Mouse (Mus musculus) intestine, embryonic 14.5 days (tissue): Measurements from ENCODE around the gene Ccer2. TPM values are rescaled to one million over a fixed set of nuclear protein-coding genes. Genes with fewer than 3 reads are reported as not detected.

Experiments used
- ATAC-seq: fragments of 200-750 bp; cut with Nextera tagmentation; replicated peaks from 2 replicates; pipeline ENCODE4 v1.8.0; 2017; ENCODE audit warnings: low read depth, moderate number of reproducible peaks, moderate TSS enrichment, moderate library complexity; ENCODE audit not compliant: low FRiP score, low TSS enrichment
- DNase-seq: peaks from one replicate; pipeline ENCODE4 v3.0.0-alpha.2; 2018; ENCODE audit warnings: low spot score
- H3K27ac ChIP-seq: fragments of 300-500 bp; sonication (generic); 2 replicates; pipeline ENCODE4 v1.5.1; 2014; ENCODE audit warnings: low read depth, mild to moderate bottlenecking, control low read depth
- H3K27me3 ChIP-seq: fragments of 300-500 bp; sonication (generic); replicated peaks from 2 replicates; pipeline ENCODE4 v1.6.1; 2014; ENCODE audit warnings: low read length, control low read depth; ENCODE audit not compliant: control insufficient read depth, insufficient read depth
- H3K36me3 ChIP-seq: fragments of 300-500 bp; sonication (generic); 2 replicates; pipeline ENCODE4 v1.6.1; 2014; ENCODE audit warnings: low read length, control low read depth; ENCODE audit not compliant: control insufficient read depth, insufficient read depth
- H3K4me1 ChIP-seq: fragments of 300-500 bp; sonication (generic); replicated peaks from 2 replicates; pipeline ENCODE4 v1.6.1; 2014; ENCODE audit warnings: low read length, control low read depth, mixed read lengths; ENCODE audit not compliant: control insufficient read depth, insufficient read depth
- H3K4me2 ChIP-seq: fragments of 300-500 bp; sonication (generic); 2 replicates; pipeline ENCODE4 v1.6.1; 2014; ENCODE audit warnings: low read length
- H3K4me3 ChIP-seq: fragments of 300-500 bp; sonication (generic); 2 replicates; pipeline ENCODE4 v1.5.1; 2014; ENCODE audit warnings: low read depth, low read length, control low read depth, mixed read lengths
- H3K9ac ChIP-seq: fragments of 300-500 bp; sonication (generic); 2 replicates; pipeline ENCODE4 v1.6.1; 2014; ENCODE audit warnings: mild to moderate bottlenecking, low read length
- H3K9me3 ChIP-seq: fragments of 300-500 bp; sonication (generic); 2 replicates; pipeline ENCODE4 v1.6.1; 2016; ENCODE audit warnings: low read length, control low read depth; ENCODE audit not compliant: control insufficient read depth
- WGBS: fragments of 180-500 bp; shearing (Covaris S2); extraction: QIAGEN DNeasy Blood & Tissue Kit; methylation state at CpG from one replicate; pipeline ENCODE4 v1.1.7; 2014; 5-methylcytosine and 5-hydroxymethylcytosine counted together
- polyA plus RNA-seq: library from polyadenylated mRNA; unstranded; fragments of >200 nt; fragmentation: Nextera tagmentation; extraction: Ambion mirVana; gene quantifications from 2 replicates; pipeline ENCODE4 v1.2.1, GENCODE M21; 2014

The Ccer2 gene
- polyA plus RNA-seq, 1 experiment from 2014 or later, result not detected

DNA sequence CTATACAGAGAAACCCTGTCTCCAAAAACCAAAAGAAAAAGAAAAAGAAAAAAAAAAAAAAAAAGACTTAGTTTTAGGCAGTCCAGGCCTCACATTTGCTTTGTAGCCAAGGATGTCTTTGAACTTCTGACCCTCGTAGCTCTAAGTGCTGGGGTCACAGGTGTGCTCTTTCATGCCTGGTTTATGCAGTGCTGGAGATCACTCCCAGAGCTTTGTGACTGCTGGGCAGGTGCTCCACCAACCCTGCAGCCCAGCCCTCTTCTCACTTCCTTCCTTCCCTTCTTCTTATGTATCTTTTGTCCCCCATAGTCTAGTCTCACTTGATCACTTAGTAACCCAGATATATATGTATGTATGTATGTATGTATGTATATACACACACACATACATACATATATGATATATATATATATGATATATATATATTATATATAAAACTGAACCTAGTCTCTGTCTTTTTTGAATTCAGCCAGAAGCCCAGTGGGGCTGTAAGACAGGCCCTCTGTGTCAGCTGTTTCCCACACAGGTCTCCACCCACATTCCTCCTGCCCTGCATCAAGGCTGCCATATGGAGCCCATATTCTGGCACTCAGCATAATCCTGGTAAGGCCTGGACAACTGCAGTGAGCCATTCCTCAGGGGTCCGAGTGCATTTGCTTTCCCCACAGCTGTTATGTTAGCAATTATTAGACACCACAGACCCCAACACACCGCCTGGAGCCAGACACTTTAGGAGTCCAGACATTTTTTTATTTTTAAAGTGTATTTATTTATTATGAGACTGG is 35.0 kb upstream of the Ccer2 start:
- Histone ChIP-seq H3K27ac (no peak overlapping the region), H3K4me1 (peaks cover 3% of the 10 kb centered on the region; the same call in 1 of the 2 replicates), H3K27me3 (no peaks in the 10 kb centered on the region), H3K4me3 (no peak overlapping the region), H3K4me2 (no peak overlapping the region), H3K9me3 (0 out of 2 replicates have a peak, but pooled peaks cover 2% of the 10 kb centered on the region), H3K36me3 (0 out of 2 replicates have a peak, but pooled peaks cover 4% of the 10 kb centered on the region), H3K9ac (no peak overlapping the region)
- 74% methylated on average over 3 of the region's 3 CpGs for WGBS
- ATAC-seq (no peak), DNase-seq (no peak)

DNA sequence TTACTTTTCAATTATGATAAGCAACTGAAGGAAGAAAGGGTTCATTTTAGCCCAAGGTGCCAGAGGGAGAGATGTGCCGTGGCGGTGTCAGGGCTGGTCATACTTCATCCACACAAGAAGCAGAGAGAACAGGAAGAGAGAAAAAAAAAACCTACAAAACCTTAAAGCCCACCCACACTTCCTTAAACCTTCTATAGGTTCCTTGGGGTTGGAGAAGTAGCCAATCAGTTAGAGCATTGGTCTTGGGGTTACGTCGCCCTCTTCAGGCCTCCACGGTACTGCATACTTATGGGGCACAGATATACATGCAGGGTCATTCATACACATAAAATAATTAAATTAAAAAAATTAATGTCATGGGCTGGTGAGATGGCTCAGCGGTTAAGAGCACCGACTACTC is 33.9 kb upstream of the Ccer2 start:
- H3K4me1 ChIP-seq, result 0 out of 2 replicates have a peak, but pooled peaks cover 3% of the 10 kb centered on the region
- H3K4me3 ChIP-seq, result no peak overlapping the region
- H3K27me3 ChIP-seq, result no peaks in the 10 kb centered on the region
- H3K36me3 ChIP-seq, result 0 out of 2 replicates have a peak, but pooled peaks cover 7% of the 10 kb centered on the region
- ATAC-seq (no peak), DNase-seq (no peak)
- H3K27ac ChIP-seq, result no peak overlapping the region
- H3K9me3 ChIP-seq, result 0 out of 2 replicates have a peak, but pooled peaks cover 2% of the 10 kb centered on the region
- no peak overlapping the region for H3K9ac ChIP-seq
- no peak overlapping the region for H3K4me2 ChIP-seq
- WGBS, result 90% methylated on average over 7 of the region's 7 CpGs

DNA sequence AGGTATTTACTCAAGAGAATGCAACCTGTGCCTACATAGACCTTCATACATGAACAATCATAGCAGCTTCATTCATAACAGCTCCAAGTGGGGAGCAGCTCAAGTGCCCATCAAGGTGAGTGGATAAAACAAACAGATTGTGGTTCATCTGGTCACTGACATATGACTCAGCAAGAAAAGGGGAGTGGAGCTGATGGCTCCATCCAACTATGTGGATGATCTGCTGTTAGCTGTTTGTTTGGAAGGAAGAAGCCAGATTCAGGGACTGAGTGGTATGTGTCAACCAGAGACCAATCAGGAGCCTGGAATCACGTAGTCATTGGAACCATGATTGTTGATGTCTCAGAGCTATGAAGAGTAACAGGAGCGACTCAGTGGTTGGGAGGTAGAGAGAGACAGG is 31.4 kb upstream of the Ccer2 start:
- DNase-seq, result no peak
- H3K4me3 ChIP-seq, result no peak overlapping the region
- H3K27me3 ChIP-seq, result no peaks in the 10 kb centered on the region
- 0 out of 2 replicates have a peak, but pooled peaks cover 7% of the 10 kb centered on the region for H3K36me3 ChIP-seq
- WGBS, result 94% methylated on average over 2 of the region's 2 CpGs
- no peak for ATAC-seq
- no peak overlapping the region for H3K4me2 ChIP-seq
- H3K9ac ChIP-seq, result no peak overlapping the region
- H3K4me1 ChIP-seq, result no peaks in the 10 kb centered on the region
- H3K9me3 ChIP-seq, result 0 out of 2 replicates have a peak, but pooled peaks cover 2% of the 10 kb centered on the region
- no peak overlapping the region for H3K27ac ChIP-seq

DNA sequence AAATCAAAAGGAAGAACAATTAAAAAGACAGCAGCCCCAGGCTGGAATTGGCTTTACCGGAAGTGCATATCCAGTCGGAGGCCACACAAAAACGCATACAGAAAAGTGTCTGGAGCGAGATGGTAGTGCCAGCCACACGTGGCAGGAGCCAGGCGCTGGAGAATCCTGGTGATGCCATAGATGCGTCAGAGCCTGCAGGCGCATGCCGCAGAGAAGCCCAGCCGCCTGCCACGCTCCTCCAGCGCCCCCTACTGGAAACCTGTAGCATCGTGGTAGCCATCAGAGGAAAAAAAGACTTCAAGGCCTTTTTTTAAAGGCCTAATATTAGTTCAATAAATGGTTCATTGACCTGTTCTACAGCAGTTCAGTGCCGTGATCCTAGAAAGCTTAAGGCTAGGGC is 29.4 kb upstream of the Ccer2 start:
- ATAC-seq (peak; percentile 49), DNase-seq (peak; percentile 90)
- no peak overlapping the region for H3K4me3 ChIP-seq
- no peak overlapping the region for H3K27ac ChIP-seq
- no peaks in the 10 kb centered on the region for H3K27me3 ChIP-seq
- 0 out of 2 replicates have a peak, but pooled peaks cover 7% of the 10 kb centered on the region for H3K36me3 ChIP-seq
- 0 out of 2 replicates have a peak overlapping the region, but pooled peaks have one; percentile 1 for H3K4me2 ChIP-seq
- no peak overlapping the region for H3K9ac ChIP-seq
- H3K4me1 ChIP-seq, result no peaks in the 10 kb centered on the region
- 9% methylated on average over 14 of the region's 14 CpGs for WGBS
- H3K9me3 ChIP-seq, result 0 out of 2 replicates have a peak, but pooled peaks cover 2% of the 10 kb centered on the region

DNA sequence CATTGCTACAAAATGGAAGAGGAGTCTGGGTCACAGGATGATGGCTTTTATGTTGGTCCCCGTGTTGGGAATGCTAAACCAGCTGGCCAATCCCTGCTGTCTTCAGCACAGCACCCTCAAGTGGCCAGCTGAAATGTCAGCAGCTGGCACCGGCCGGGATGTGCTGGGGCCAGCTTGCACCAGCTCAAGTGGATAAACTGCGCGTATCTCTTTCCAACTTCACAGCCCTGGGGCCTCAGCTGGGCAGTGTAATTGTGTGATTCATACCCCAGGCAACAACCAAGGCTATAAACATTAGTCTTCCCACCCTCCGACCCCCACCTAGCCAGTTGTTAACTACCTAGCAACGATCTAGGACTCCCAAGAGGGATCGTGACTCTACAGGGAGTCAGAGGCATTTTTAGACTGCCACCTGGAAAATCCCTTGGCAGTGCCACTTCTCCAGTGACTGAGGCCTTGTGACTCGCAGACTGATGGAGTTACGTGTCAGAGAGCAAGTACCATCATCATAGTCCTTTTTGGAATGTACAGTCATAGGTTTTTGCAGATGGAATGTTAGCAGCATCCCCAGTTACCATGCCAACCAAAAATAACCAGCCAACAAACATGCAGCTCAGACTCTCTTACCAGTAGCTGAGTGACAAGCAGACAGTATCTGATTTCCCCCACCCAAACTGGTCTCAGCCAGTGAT is 28.2 kb upstream of the Ccer2 start:
- H3K4me2 ChIP-seq, result no peak overlapping the region
- no peak overlapping the region for H3K27ac ChIP-seq
- H3K27me3 ChIP-seq, result no peaks in the 10 kb centered on the region
- no peak overlapping the region for H3K9ac ChIP-seq
- DNase-seq, result no peak
- 61% methylated on average over 10 of the region's 10 CpGs for WGBS
- 0 out of 2 replicates have a peak, but pooled peaks cover 2% of the 10 kb centered on the region for H3K9me3 ChIP-seq
- no peak for ATAC-seq
- no peaks in the 10 kb centered on the region for H3K4me1 ChIP-seq
- no peak overlapping the region for H3K4me3 ChIP-seq
- H3K36me3 ChIP-seq, result 0 out of 2 replicates have a peak, but pooled peaks cover 7% of the 10 kb centered on the region

DNA sequence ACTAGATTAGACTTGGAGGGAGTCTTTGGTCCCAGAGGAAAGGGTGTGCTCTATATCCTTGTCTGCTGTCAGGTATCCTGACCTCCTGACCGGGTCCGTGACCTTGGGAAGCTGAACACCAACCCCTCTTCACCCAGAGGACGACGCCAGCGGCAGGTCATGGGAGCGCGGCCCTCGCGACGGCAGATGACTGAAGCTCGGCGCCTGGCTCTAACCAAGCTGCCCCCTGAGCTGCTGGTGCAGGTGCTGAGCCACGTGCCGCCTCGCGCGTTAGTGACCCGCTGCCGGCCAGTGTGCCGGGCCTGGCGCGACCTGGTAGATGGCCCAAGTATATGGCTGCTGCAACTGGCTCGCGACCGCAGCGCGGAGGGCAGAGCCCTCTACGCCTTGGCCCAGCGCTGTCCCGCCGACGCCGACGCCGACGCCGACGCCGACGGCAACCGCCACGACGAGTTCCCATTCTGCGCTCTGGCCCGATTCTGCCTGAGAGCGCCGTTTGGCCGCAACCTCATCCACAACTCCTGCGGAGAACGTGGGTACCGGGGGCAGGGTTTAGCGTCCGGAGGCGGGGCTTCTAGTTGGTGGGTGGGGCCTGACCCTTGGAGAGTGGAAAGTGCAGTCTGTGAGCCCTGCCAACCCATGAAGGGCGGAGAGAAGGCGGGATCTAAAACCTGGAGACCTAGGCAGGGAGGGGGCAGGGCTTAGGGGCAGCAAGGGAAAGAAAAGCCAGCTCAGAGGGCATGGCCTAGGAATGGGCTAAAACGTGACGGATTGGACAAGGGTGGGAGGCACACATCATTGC is 23.4 kb upstream of the Ccer2 start:
- Histone ChIP-seq H3K4me2 (peak overlapping the region; percentile 70), H3K4me1 (no peaks in the 10 kb centered on the region), H3K27ac (no peak overlapping the region), H3K9ac (peak overlapping the region; percentile 33), H3K27me3 (no peaks in the 10 kb centered on the region), H3K36me3 (0 out of 2 replicates have a peak, but pooled peaks cover 2% of the 10 kb centered on the region), H3K4me3 (peak overlapping the region; percentile 37), H3K9me3 (no peaks in the 10 kb centered on the region)
- peak; percentile 85 for ATAC-seq
- 3% methylated on average over 58 of the region's 58 CpGs for WGBS
- peak; percentile 88 for DNase-seq

DNA sequence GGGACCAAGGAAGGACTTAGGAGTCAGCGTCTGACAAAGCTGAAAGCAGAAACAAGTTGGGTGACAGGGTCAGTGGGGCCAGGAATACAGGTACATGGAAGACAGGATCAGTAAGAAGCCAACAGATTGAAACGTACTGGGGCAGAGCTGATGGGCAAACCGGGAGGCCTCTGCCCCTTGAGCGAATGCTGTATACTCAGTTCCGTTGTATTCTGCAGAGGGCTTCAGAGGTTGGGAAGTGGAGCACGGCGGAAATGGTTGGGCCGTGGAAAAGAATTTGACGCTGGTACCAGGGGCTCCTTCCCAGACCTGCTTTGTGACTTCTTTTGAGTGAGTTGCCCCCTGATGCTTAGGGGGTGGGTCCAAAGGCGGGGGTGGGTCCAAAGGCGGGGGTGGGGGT is 22.8 kb upstream of the Ccer2 start:
- Histone ChIP-seq H3K36me3 (peaks cover 5% of the 10 kb centered on the region; the same call in 1 of the 2 replicates), H3K4me2 (peak overlapping the region; percentile 70), H3K27ac (no peak overlapping the region), H3K9ac (no peak overlapping the region), H3K4me3 (peak overlapping the region; percentile 37; the same call in 1 of the 2 replicates), H3K9me3 (0 out of 2 replicates have a peak, but pooled peaks cover under 1% of the 10 kb centered on the region), H3K27me3 (no peaks in the 10 kb centered on the region), H3K4me1 (no peaks in the 10 kb centered on the region)
- ATAC-seq (0 out of 2 replicates have a peak, but pooled peaks have one; percentile 14), DNase-seq (no peak)
- WGBS, result 13% methylated on average over 11 of the region's 11 CpGs

DNA sequence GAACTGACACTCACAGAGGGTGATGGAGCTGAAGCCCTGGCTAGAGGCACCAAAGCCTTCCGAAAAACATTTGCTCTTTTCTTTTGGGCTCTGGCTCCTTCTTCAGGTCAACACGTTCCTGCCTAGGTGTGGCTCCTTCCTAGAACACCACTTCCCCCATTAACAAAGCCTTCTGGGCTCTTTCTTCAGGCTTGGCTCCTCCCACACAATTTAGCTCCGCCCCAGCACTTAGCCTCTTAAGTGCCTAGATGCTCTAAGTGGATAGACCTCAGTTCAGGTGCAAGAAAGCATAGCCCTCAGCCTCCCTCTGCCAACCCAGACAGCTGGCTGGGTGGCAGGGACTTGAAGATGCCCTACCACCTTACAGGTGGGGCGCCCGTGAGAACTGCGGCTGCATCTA is 20.3 kb upstream of the Ccer2 start:
- Histone ChIP-seq H3K27ac (no peak overlapping the region), H3K27me3 (no peaks in the 10 kb centered on the region), H3K9me3 (0 out of 2 replicates have a peak, but pooled peaks cover 2% of the 10 kb centered on the region), H3K4me2 (no peak overlapping the region), H3K36me3 (peaks cover 16% of the 10 kb centered on the region), H3K9ac (no peak overlapping the region), H3K4me1 (no peaks in the 10 kb centered on the region; the same call in 1 of the 2 replicates), H3K4me3 (no peak overlapping the region)
- DNase-seq, result no peak
- ATAC-seq, result no peak
- WGBS, result 76% methylated on average over 6 of the region's 6 CpGs
